In the genomic region with DNA sequence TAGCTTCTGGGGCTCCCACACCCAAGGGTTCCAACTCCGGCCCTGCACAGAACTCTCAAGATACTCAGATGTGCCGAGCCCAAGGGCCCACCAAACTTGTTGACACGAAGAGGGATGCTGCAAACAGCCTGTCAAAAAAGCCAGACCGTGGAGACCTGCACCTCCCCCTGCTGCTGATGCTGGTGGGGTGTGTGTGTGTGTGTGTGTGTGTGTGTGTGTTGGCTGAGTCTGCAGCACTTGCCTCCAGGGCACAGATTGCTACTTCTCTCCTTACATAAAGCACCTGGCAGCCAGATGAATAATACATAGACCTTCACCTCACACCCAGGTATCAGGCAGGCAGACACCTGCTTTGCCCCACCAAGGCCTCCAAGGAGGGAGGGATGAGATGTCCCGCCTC, we compare ENCODE assay signal across 8 mouse cellular contexts. TPM values are rescaled to one million over a fixed set of nuclear protein-coding genes. Genes with fewer than 3 reads are reported as not detected.
A peak's percentile ranks its signal among the peaks of the same experiment; 100 is the strongest.
DNase-seq lines count a peak whose midpoint lies in the region; ATAC-seq and TF ChIP-seq lines count a peak whose summit lies in the region.

No protein-coding gene starts in this region.

- H3K9ac ChIP-seq in ES-E14 (ENCODE audit: insufficient read depth, low read depth, low read length, poor library complexity, severe bottlenecking) = peak overlapping the region; percentile 82; the same call in 1 of the 2 replicates
- H3K9ac ChIP-seq in forebrain, embryonic 15.5 days (replicated peaks) = peak overlapping the region; percentile 96
- H3K9ac ChIP-seq in liver, embryonic 16.5 days (ENCODE audit: low read depth, low read length) = peak overlapping the region; percentile 77; the same call in 1 of the 2 replicates

- H3K4me1 ChIP-seq in kidney, adult 2 months (ENCODE audit: control insufficient read depth, insufficient read depth, low read length) = peaks cover 29% of the 10 kb centered on the region
- peaks cover 8 to 32% of the 10 kb centered on the region in 2 experiments for H3K4me1 ChIP-seq in ES-E14 (ENCODE audit: control insufficient read depth in 2 of 2, insufficient read depth in 2 of 2, low read length in 2 of 2, poor library complexity in 1 of 2)
- H3K4me1 ChIP-seq in forebrain, embryonic 15.5 days = peaks cover 32% of the 10 kb centered on the region
- peaks cover 20% of the 10 kb centered on the region for H3K4me1 ChIP-seq in liver, embryonic 16.5 days (ENCODE audit: control insufficient read depth, low read depth, low read length)

- in situ Hi-C loops in ES-E14 (cut with MboI; ENCODE audit: low sequenced_read_pairs in 2 of 2, unreplicated experiment in 2 of 2) = no loop called here

- no peak for TF ChIP-seq POLR2A in kidney, adult 2 months (IDR thresholded peaks at IDR 0.05; ENCODE audit: low read depth, low read length)

- peak overlapping the region; percentile 86 for H3K4me2 ChIP-seq in forebrain, embryonic 15.5 days (replicated peaks)
- H3K4me2 ChIP-seq in liver, embryonic 16.5 days (ENCODE audit: low read depth, low read length) = peak overlapping the region; percentile 91

- DNase-seq in kidney, adult 2 months = no peak
- no peak for DNase-seq in kidney, adult 18-20 months
- DNase-seq in ES-E14 (ENCODE audit: low read depth, low spot score) = no peak
- no peak for DNase-seq in natural killer cell, adult 2 months (ENCODE audit: low spot score in 2 of 2)
- no peak for DNase-seq in adrenal gland, adult 2 months

- no peaks in the 10 kb centered on the region for H3K9me3 ChIP-seq in ES-E14 (ENCODE audit: control insufficient read depth, insufficient read depth, low read depth, low read length)
- H3K9me3 ChIP-seq in forebrain, embryonic 15.5 days = no peaks in the 10 kb centered on the region
- no peaks in the 10 kb centered on the region for H3K9me3 ChIP-seq in liver, embryonic 16.5 days (replicated peaks; ENCODE audit: control insufficient read depth, low read length)

- no peak for TF ChIP-seq CTCF in kidney, adult 2 months (conservative IDR thresholded peaks at IDR 0.05; ENCODE audit: insufficient read depth, insufficient read length, low read depth, low read length)

- WGBS in kidney, adult 2 months = 30% methylated on average over 5 of the region's 5 CpGs
- 18% methylated on average over 5 of the region's 5 CpGs for WGBS in forebrain, embryonic 15.5 days
- WGBS in liver, embryonic 16.5 days (ENCODE audit: insufficient replicate concordance) = 18% methylated on average over 5 of the region's 5 CpGs

- H3K27me3 ChIP-seq in kidney, adult 2 months (replicated peaks; ENCODE audit: control insufficient read depth, insufficient read depth, low read length) = no peaks in the 10 kb centered on the region
- H3K27me3 ChIP-seq in forebrain, embryonic 15.5 days = no peaks in the 10 kb centered on the region; the same call in 1 of the 2 replicates
- peaks cover 3% of the 10 kb centered on the region; the same call in 1 of the 2 replicates for H3K27me3 ChIP-seq in liver, embryonic 16.5 days (ENCODE audit: control insufficient read depth, insufficient read depth, low read depth, low read length)

- H3K27ac ChIP-seq in kidney, adult 2 months (ENCODE audit: insufficient read depth, low read depth, low read length) = no peak overlapping the region
- no peak overlapping the region for H3K27ac ChIP-seq in ES-E14 (ENCODE audit: insufficient read depth, low read depth, low read length, poor library complexity, severe bottlenecking)
- H3K27ac ChIP-seq in forebrain, embryonic 15.5 days (replicated peaks) = no peak overlapping the region; the same call in 1 of the 2 replicates
- no peak overlapping the region for H3K27ac ChIP-seq in liver, embryonic 16.5 days (ENCODE audit: low read length)

- peak overlapping the region; percentile 91 for H3K4me3 ChIP-seq in kidney, adult 2 months (ENCODE audit: insufficient read depth, low read depth, low read length)
- H3K4me3 ChIP-seq in ES-E14 (ENCODE audit: insufficient read depth in 1 of 2, low read depth in 1 of 2, low read length in 2 of 2, poor library complexity in 1 of 2, severe bottlenecking in 1 of 2) = peak overlapping the region; percentile 91 to 95
- peak overlapping the region; percentile 95 for H3K4me3 ChIP-seq in forebrain, embryonic 15.5 days
- H3K4me3 ChIP-seq in liver, embryonic 16.5 days (ENCODE audit: low read depth, low read length) = peak overlapping the region; percentile 76

- no peaks in the 10 kb centered on the region for H3K36me3 ChIP-seq in kidney, adult 2 months (ENCODE audit: control insufficient read depth, insufficient read depth, low read length)
- H3K36me3 ChIP-seq in ES-E14 (ENCODE audit: control insufficient read depth, insufficient read depth, low read length, poor library complexity, severe bottlenecking) = no peaks in the 10 kb centered on the region
- no peaks in the 10 kb centered on the region for H3K36me3 ChIP-seq in forebrain, embryonic 15.5 days
- no peaks in the 10 kb centered on the region for H3K36me3 ChIP-seq in liver, embryonic 16.5 days (ENCODE audit: control insufficient read depth, insufficient read depth)

- no peak for ATAC-seq in forebrain, embryonic 15.5 days (replicated peaks)
- no peak for ATAC-seq in liver, embryonic 16.5 days (ENCODE audit: low read depth)
- ATAC-seq in cerebellum, adult (ENCODE audit: insufficient number of reproducible peaks, low FRiP score, low TSS enrichment) = no peak

TF ChIP-seq in ES-E14, 5 proteins besides CTCF, POLR2A, EP300 and RAD21:
- TF ChIP-seq ZNF384 (IDR thresholded peaks at IDR 0.05; ENCODE audit: low read depth, low read length) (no peak), HCFC1 (IDR thresholded peaks at IDR 0.05; ENCODE audit: borderline replicate concordance, insufficient read depth, low read length) (no peak), ZC3H11A (IDR thresholded peaks at IDR 0.05; ENCODE audit: borderline replicate concordance, low read depth, low read length) (no peak), CHD2 (IDR thresholded peaks at IDR 0.05; ENCODE audit: low read depth, low read length) (no peak), MAFK (IDR thresholded peaks at IDR 0.05; ENCODE audit: insufficient read depth, low read depth, low read length) (no peak)

RNA-seq across cellular contexts. Expression of gene Tmem184b, which starts 1.2 kb away (rescaled TPM):
- polyA plus RNA-seq in kidney, adult 2 months (2012; rRNA removed) = 69.0 and 81.0 TPM in 2 replicates
- 40.6 and 51.7 TPM in 2 replicates for total RNA-seq in ES-E14 (2012; rRNA removed)
- 37.5 and 40.8 TPM in 2 replicates for polyA plus RNA-seq in forebrain, embryonic 15.5 days (2015; fragmentation: Nextera tagmentation; extraction: Ambion mirVana)
- 10.4 and 12.1 TPM in 2 replicates for polyA plus RNA-seq in liver, embryonic 16.5 days (2015; fragmentation: Nextera tagmentation; extraction: Ambion mirVana)
- total RNA-seq in adrenal gland, adult 2 months (2021) = 10 to 100 TPM; 61.5 to 66.3 TPM
- polyA plus RNA-seq in adrenal gland, adult 2 months (2012; rRNA removed) = 255 and 262 TPM in 2 replicates

RNA-seq across cellular contexts. Expression of gene Csnk1e, which starts 53.2 kb away (rescaled TPM):
- 31.5 and 34.9 TPM in 2 replicates for polyA plus RNA-seq in kidney, adult 2 months (2012; rRNA removed)
- total RNA-seq in ES-E14 (2012; rRNA removed) = 72.8 and 82.0 TPM in 2 replicates
- 316 and 323 TPM in 2 replicates for polyA plus RNA-seq in forebrain, embryonic 15.5 days (2015; fragmentation: Nextera tagmentation; extraction: Ambion mirVana)
- polyA plus RNA-seq in liver, embryonic 16.5 days (2015; fragmentation: Nextera tagmentation; extraction: Ambion mirVana) = 4.2 and 4.8 TPM in 2 replicates
- total RNA-seq in adrenal gland, adult 2 months (2021) = 10 to 100 TPM; 74.6 to 87.7 TPM
- polyA plus RNA-seq in adrenal gland, adult 2 months (2012; rRNA removed) = 59.2 and 65.3 TPM in 2 replicates

RNA-seq across cellular contexts. Expression of gene Maff, which starts 55.8 kb away (rescaled TPM):
- polyA plus RNA-seq in kidney, adult 2 months (2012; rRNA removed) = 1.2 and 1.3 TPM in 2 replicates
- 9.7 and 13.2 TPM in 2 replicates for total RNA-seq in ES-E14 (2012; rRNA removed)
- polyA plus RNA-seq in forebrain, embryonic 15.5 days (2015; fragmentation: Nextera tagmentation; extraction: Ambion mirVana) = 0.79 and 0.97 TPM in 2 replicates
- 2.3 and 3.3 TPM in 2 replicates for polyA plus RNA-seq in liver, embryonic 16.5 days (2015; fragmentation: Nextera tagmentation; extraction: Ambion mirVana)
- total RNA-seq in adrenal gland, adult 2 months (2021) = 1 to 10 TPM; 7.2 to 9.5 TPM
- 3.2 and 3.4 TPM in 2 replicates for polyA plus RNA-seq in adrenal gland, adult 2 months (2012; rRNA removed)
